Mouse (Mus musculus) MEL (cell line): Measurements from ENCODE around the gene Rps24. TPM values are rescaled to one million over a fixed set of nuclear protein-coding genes. Genes with fewer than 3 reads are reported as not detected.

Experiments
- DNase-seq: peaks from one replicate; pipeline ENCODE4 v3.0.0; 2011; ENCODE audit warnings: low read depth, low spot score
- H3K27ac ChIP-seq: 2 replicates; pipeline ENCODE4 v1.5.1; 2012; ENCODE audit warnings: low read depth, mild to moderate bottlenecking, control low read depth, low read length, moderate library complexity; ENCODE audit not compliant: control insufficient read depth
- H3K27me3 ChIP-seq, 2 experiments: fragments of 150-350 bp in 1 of 2; sonication (generic) in 1 of 2; 2 replicates each; pipeline ENCODE4 v1.6.1; 2012; ENCODE audit warnings: low read length in 2 of 2, mild to moderate bottlenecking in 2 of 2, improper control_type of control experiment in 1 of 2, moderate library complexity in 1 of 2; ENCODE audit not compliant: insufficient read depth in 2 of 2, control insufficient read depth in 1 of 2
- H3K36me3 ChIP-seq, 2 experiments: 2 replicates each; pipeline ENCODE4 v1.6.1; 2012 to 2014; ENCODE audit warnings: low read length in 2 of 2, improper control_type of control experiment in 1 of 2, inconsistent platforms in 1 of 2, mild to moderate bottlenecking in 1 of 2; ENCODE audit not compliant: insufficient read depth in 2 of 2, control insufficient read depth in 1 of 2
- H3K4me1 ChIP-seq, 2 experiments: fragments of 150-350 bp in 1 of 2; sonication (generic) in 1 of 2; 2 replicates each; pipeline ENCODE4 v1.6.1; 2012; ENCODE audit warnings: low read length in 2 of 2, improper control_type of control experiment in 1 of 2, mild to moderate bottlenecking in 1 of 2; ENCODE audit not compliant: insufficient read depth in 2 of 2, control insufficient read depth in 1 of 2
- H3K4me3 ChIP-seq, 2 experiments: fragments of 150-350 bp in 1 of 2; sonication (generic) in 1 of 2; 2 replicates each; pipeline ENCODE4 v1.5.1; 2012; ENCODE audit warnings: low read depth in 2 of 2, low read length in 2 of 2, mild to moderate bottlenecking in 2 of 2, moderate library complexity in 2 of 2, control low read depth in 1 of 2, improper control_type of control experiment in 1 of 2; ENCODE audit not compliant: control insufficient read depth in 1 of 2, insufficient read depth in 1 of 2
- H3K79me2 ChIP-seq: 2 replicates; pipeline ENCODE4 v1.6.1; 2012; ENCODE audit warnings: mild to moderate bottlenecking, low read length, moderate library complexity; ENCODE audit not compliant: control insufficient read depth, poor library complexity, insufficient read depth
- H3K9ac ChIP-seq: 2 replicates; pipeline ENCODE4 v1.6.1; 2012; ENCODE audit warnings: low read depth, mild to moderate bottlenecking, control low read depth, low read length, moderate library complexity; ENCODE audit not compliant: control insufficient read depth, poor library complexity, severe bottlenecking
- H3K9me3 ChIP-seq: fragments of 150-350 bp; sonication (generic); replicated peaks from 2 replicates; pipeline ENCODE4 v1.6.1; 2012; ENCODE audit warnings: mild to moderate bottlenecking, low read length, improper control_type of control experiment, moderate library complexity; ENCODE audit not compliant: insufficient read depth
- CHD1 ChIP-seq: IDR thresholded peaks from 2 replicates; pipeline ENCODE4 v1.6.1; 2012; ENCODE audit warnings: low read depth, mild to moderate bottlenecking, inconsistent platforms, low read length, improper control_type of control experiment
- CHD2 ChIP-seq: IDR thresholded peaks from 2 replicates; pipeline ENCODE4 v1.6.1; 2011; ENCODE audit warnings: low read length, improper control_type of control experiment
- CTCF ChIP-seq, 3 experiments: IDR thresholded peaks in 2 of 3; conservative IDR thresholded peaks in 1 of 3; 2 replicates each; pipeline ENCODE4 v1.5.1; 2011 to 2012; ENCODE audit warnings: low read length in 3 of 3, low read depth in 2 of 3, mild to moderate bottlenecking in 2 of 3, improper control_type of control experiment in 1 of 3, inconsistent platforms in 1 of 3, mixed read lengths in 1 of 3, moderate library complexity in 1 of 3; ENCODE audit not compliant: control insufficient read depth in 1 of 3, insufficient read depth in 1 of 3, poor library complexity in 1 of 3, severe bottlenecking in 1 of 3
- ELF1 ChIP-seq: IDR thresholded peaks from 2 replicates; pipeline ENCODE4 v1.6.1; 2014; ENCODE audit warnings: low read depth, mild to moderate bottlenecking, inconsistent platforms, low read length, improper control_type of control experiment, moderate library complexity
- EP300 ChIP-seq, 2 experiments: IDR thresholded peaks; 2 replicates each; pipeline ENCODE4 v1.6.1; 2011; ENCODE audit warnings: improper control_type of control experiment in 2 of 2, low read length in 2 of 2, low read depth in 1 of 2, mild to moderate bottlenecking in 1 of 2
- ETS1 ChIP-seq: IDR thresholded peaks from 2 replicates; pipeline ENCODE4 v1.6.1; 2012; ENCODE audit warnings: low read depth, mild to moderate bottlenecking, inconsistent platforms, low read length, improper control_type of control experiment, moderate library complexity
- GABPA ChIP-seq: IDR thresholded peaks from 2 replicates; pipeline ENCODE4 v1.6.1; 2012; ENCODE audit warnings: low read depth, mild to moderate bottlenecking, inconsistent platforms, low read length, improper control_type of control experiment, moderate library complexity
- HCFC1 ChIP-seq: IDR thresholded peaks from 2 replicates; pipeline ENCODE4 v1.6.1; 2012; ENCODE audit warnings: low read depth, mild to moderate bottlenecking, inconsistent platforms, low read length, improper control_type of control experiment, moderate library complexity
- MAZ ChIP-seq: IDR thresholded peaks from 2 replicates; pipeline ENCODE4 v1.6.1; 2012; ENCODE audit warnings: low read depth, mild to moderate bottlenecking, inconsistent platforms, low read length, improper control_type of control experiment
- MXI1 ChIP-seq: IDR thresholded peaks from 2 replicates; pipeline ENCODE4 v1.6.1; 2011; ENCODE audit warnings: mild to moderate bottlenecking, low read depth, low read length, improper control_type of control experiment
- MYC ChIP-seq: IDR thresholded peaks from 2 replicates; pipeline ENCODE4 v1.6.1; 2011; ENCODE audit warnings: low read depth, mild to moderate bottlenecking, low read length, improper control_type of control experiment, moderate library complexity
- POLR2A ChIP-seq, 2 experiments: IDR thresholded peaks; 2 replicates each; pipeline ENCODE4 v1.6.1; 2011 to 2012; ENCODE audit warnings: low read length in 2 of 2, mild to moderate bottlenecking in 2 of 2, control low read depth in 1 of 2, improper control_type of control experiment in 1 of 2, low read depth in 1 of 2, moderate library complexity in 1 of 2; ENCODE audit not compliant: control insufficient read depth in 1 of 2, insufficient read depth in 1 of 2, poor library complexity in 1 of 2
- POLR2AphosphoS5 ChIP-seq: IDR thresholded peaks from 2 replicates; pipeline ENCODE4 v1.6.1; 2012; ENCODE audit warnings: low read depth, borderline replicate concordance, mild to moderate bottlenecking, inconsistent platforms, low read length, moderate library complexity, mixed read lengths
- UBTF ChIP-seq: IDR thresholded peaks from 2 replicates; pipeline ENCODE4 v1.6.1; 2012; ENCODE audit warnings: low read depth, mild to moderate bottlenecking, inconsistent platforms, low read length, improper control_type of control experiment, moderate library complexity, borderline replicate concordance; ENCODE audit not compliant: insufficient read depth
- USF1 ChIP-seq: IDR thresholded peaks from 2 replicates; pipeline ENCODE4 v1.6.1; 2014; ENCODE audit warnings: low read depth, mild to moderate bottlenecking, inconsistent platforms, low read length, improper control_type of control experiment, moderate library complexity
- ZNF384 ChIP-seq: IDR thresholded peaks from 2 replicates; pipeline ENCODE4 v1.6.1; 2012; ENCODE audit warnings: low read depth, mild to moderate bottlenecking, inconsistent platforms, low read length, improper control_type of control experiment
- polyA plus RNA-seq, 2 experiments: library from polyadenylated mRNA; stranded (reverse) in 1 of 2; unstranded in 1 of 2; fragments of >175 nt in 1 of 2; fragments of >200 nt in 1 of 2; gene quantifications; 2 replicates each; pipeline versions ENCODE4 v1.2.1 to v1.2.4; 2012; ENCODE audit warnings: low replicate concordance in 2 of 2, low read depth in 1 of 2; ENCODE audit not compliant: insufficient read length in 2 of 2, insufficient read depth in 1 of 2, missing spikeins in 1 of 2
- total RNA-seq: library from RNA; depleted of rRNA; stranded (reverse); fragments of 300-350 nt; gene quantifications from 2 replicates; pipeline ENCODE4 v1.2.3, GENCODE M21; 2012

Rps24 gene
- total and polyA plus RNA-seq, 3 experiments: 2,687 to 2,914 TPM; not detected in 1

- TF ChIP-seq ZNF384 (no peak), MXI1 (no peak), GABPA (no peak)
Measured at GRCm38 (mm10) chr14:24500091-24500844, 13.3 kb downstream of the Rps24 start (continued).

- peaks cover 9 to 17% of the 10 kb centered on the region in 2 experiments for H3K36me3 ChIP-seq
- H3K9ac ChIP-seq: no peak overlapping the region
- no peak overlapping the region for H3K27ac ChIP-seq
- no peaks in the 10 kb centered on the region for H3K9me3 ChIP-seq
- DNase-seq: no peak
- no peaks in the 10 kb centered on the region; the same call in 1 of the 2 replicates for H3K79me2 ChIP-seq
- no peaks in the 10 kb centered on the region; a peak in 2 of 4 replicates for H3K4me1 ChIP-seq
- TF ChIP-seq ETS1: no peak
- TF ChIP-seq POLR2AphosphoS5: 0 out of 2 replicates have a peak, but pooled peaks have one; percentile 38
- TF ChIP-seq EP300 (IDR thresholded peaks at IDR 0.05; ENCODE audit: low read depth in 1 of 2, low read length in 2 of 2): no peak
- no peak overlapping the region for H3K4me3 ChIP-seq
- no peaks in the 10 kb centered on the region for H3K27me3 ChIP-seq
Measured at GRCm38 (mm10) chr14:24500845-24501186, 13.9 kb downstream of the Rps24 start.

- Histone ChIP-seq H3K9ac (no peak overlapping the region), H3K4me1 (no peaks in the 10 kb centered on the region; a peak in 1 of 4 replicates), H3K4me3 (no peak overlapping the region), H3K36me3 (peaks cover 5 to 14% of the 10 kb centered on the region in 2 experiments), H3K79me2 (no peaks in the 10 kb centered on the region), H3K27ac (no peak overlapping the region), H3K9me3 (no peaks in the 10 kb centered on the region), H3K27me3 (no peaks in the 10 kb centered on the region)
- DNase-seq: peak; percentile 52
- TF ChIP-seq HCFC1 (no peak), CHD2 (no peak), ETS1 (no peak), MAZ (no peak), CTCF (IDR thresholded peaks at IDR 0.05 in 2 of 3, conservative IDR thresholded peaks at IDR 0.05 in 1 of 3; ENCODE audit: control insufficient read depth in 1 of 3, insufficient read depth in 1 of 3, low read depth in 2 of 3, low read length in 3 of 3, poor library complexity in 1 of 3, severe bottlenecking in 1 of 3) (no peak), CHD1 (no peak), UBTF (no peak), USF1 (no peak), ELF1 (no peak), MYC (no peak), POLR2A (IDR thresholded peaks at IDR 0.05; ENCODE audit: control insufficient read depth in 1 of 2, insufficient read depth in 1 of 2, low read depth in 1 of 2, low read length in 2 of 2, poor library complexity in 1 of 2) (no peak)
Measured at GRCm38 (mm10) chr14:24501256-24501655, 14.3 kb downstream of the Rps24 start.
